Mouse (Mus musculus) forebrain, postnatal 0 days (tissue): ENCODE results near the gene Sun2. TPM values are rescaled to one million over a fixed set of nuclear protein-coding genes. Genes with fewer than 3 reads are reported as not detected.

Experiments used
- ATAC-seq: fragments of 200-750 bp; cut with Nextera tagmentation; 2 replicates; pipeline ENCODE4 v1.8.0; 2017; ENCODE audit warnings: mild to moderate bottlenecking, moderate library complexity
- DNase-seq: peaks from one replicate; pipeline ENCODE4 v3.0.0-alpha.2; 2015
- H3K27ac ChIP-seq: fragments of 300-500 bp; sonication (generic); 2 replicates; pipeline ENCODE4 v1.5.1; 2014; ENCODE audit warnings: low read depth, mild to moderate bottlenecking, antibody characterized with exemption, low read length, moderate library complexity, mixed read lengths
- H3K27me3 ChIP-seq: fragments of 300-500 bp; sonication (generic); 2 replicates; pipeline ENCODE4 v1.6.1; 2014; ENCODE audit warnings: mild to moderate bottlenecking, low read length, mixed read lengths; ENCODE audit not compliant: insufficient read depth
- H3K36me3 ChIP-seq: fragments of 300-500 bp; sonication (generic); 2 replicates; pipeline ENCODE4 v1.6.1; 2014; ENCODE audit warnings: mild to moderate bottlenecking, moderate library complexity; ENCODE audit not compliant: insufficient read depth
- H3K4me1 ChIP-seq: fragments of 300-500 bp; sonication (generic); 2 replicates; pipeline ENCODE4 v1.6.1; 2014; ENCODE audit warnings: antibody characterized with exemption; ENCODE audit not compliant: insufficient read depth
- H3K4me2 ChIP-seq: fragments of 300-500 bp; sonication (generic); 2 replicates; pipeline ENCODE4 v1.6.1; 2014; ENCODE audit warnings: low read depth, mild to moderate bottlenecking, moderate library complexity
- H3K4me3 ChIP-seq: fragments of 300-500 bp; sonication (generic); 2 replicates; pipeline ENCODE4 v1.5.1; 2014; ENCODE audit warnings: low read depth, low read length, mixed read lengths
- H3K9ac ChIP-seq: fragments of 300-500 bp; sonication (generic); 2 replicates; pipeline ENCODE4 v1.6.1; 2014; ENCODE audit warnings: mild to moderate bottlenecking
- H3K9me3 ChIP-seq: fragments of 300-500 bp; sonication (generic); 2 replicates; pipeline ENCODE4 v1.6.1; 2016; ENCODE audit warnings: low read length
- CTCF ChIP-seq: sonication (generic); IDR thresholded peaks from 2 replicates; pipeline ENCODE4 v1.5.1; 2016; ENCODE audit warnings: antibody characterized with exemption, control low read depth, low read depth
- WGBS: fragments of 180-500 bp; shearing (Covaris S2); extraction: QIAGEN DNeasy Blood & Tissue Kit; methylation state at CpG from one replicate; pipeline ENCODE4 v1.1.7; 2014; 5-methylcytosine and 5-hydroxymethylcytosine counted together
- polyA plus RNA-seq: library from polyadenylated mRNA; unstranded; fragments of >200 nt; fragmentation: Nextera tagmentation; extraction: Ambion mirVana; gene quantifications from 2 replicates; pipeline ENCODE4 v1.2.1, GENCODE M21; 2015
- total RNA-seq: library from RNA; depleted of rRNA; stranded (reverse); fragments of >200 nt; gene quantifications from 2 replicates; pipeline ENCODE4 v1.2.3, GENCODE M21; 2014

Sun2 gene
- total and polyA plus RNA-seq, 2 experiments from 2014 or later, result 3.7 to 56.4 TPM

DNA sequence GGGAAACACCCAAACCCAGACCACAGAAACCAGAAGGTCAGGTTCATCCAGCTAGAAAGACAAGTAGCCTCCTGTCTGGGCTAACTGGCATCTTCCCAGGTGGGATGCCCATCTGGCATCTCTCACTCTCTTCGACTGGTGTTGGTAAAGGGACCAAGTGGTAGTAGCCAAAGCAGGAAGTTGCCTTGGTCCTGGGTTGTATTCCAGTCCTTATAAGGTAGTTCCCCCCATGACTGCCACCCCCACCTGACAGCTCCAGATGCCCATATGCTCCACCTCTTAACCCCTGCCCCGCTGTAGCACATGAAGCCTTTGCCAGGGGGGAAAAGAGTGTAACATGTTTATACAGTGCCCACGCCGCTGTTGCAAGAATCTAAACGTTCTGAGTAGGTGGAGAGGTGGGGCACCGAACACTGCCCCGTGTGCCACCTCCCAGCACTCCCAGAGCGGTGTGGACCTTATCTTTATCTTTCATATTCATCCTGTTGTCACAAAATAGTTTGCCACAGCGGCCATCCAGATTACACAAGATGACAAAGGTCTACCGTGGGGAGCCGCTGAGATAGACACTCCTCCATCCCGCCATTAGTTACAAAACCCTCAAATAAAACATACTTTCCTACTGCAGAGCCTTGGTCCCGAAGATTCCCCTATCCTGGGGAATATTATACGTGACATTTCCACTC lies 1.0 kb downstream of the Sun2 start:
- Histone ChIP-seq H3K27ac (peak overlapping the region; percentile 66), H3K9me3 (no peaks in the 10 kb centered on the region), H3K27me3 (no peaks in the 10 kb centered on the region), H3K9ac (peak overlapping the region; percentile 93), H3K4me1 (peaks cover 13% of the 10 kb centered on the region; the same call in 1 of the 2 replicates), H3K4me2 (peak overlapping the region; percentile 58), H3K36me3 (peaks cover 34% of the 10 kb centered on the region), H3K4me3 (peak overlapping the region; percentile 99)
- 25% methylated on average over 14 of the region's 14 CpGs for WGBS
- no peak for TF ChIP-seq CTCF
- ATAC-seq (no peak), DNase-seq (no peak)

DNA sequence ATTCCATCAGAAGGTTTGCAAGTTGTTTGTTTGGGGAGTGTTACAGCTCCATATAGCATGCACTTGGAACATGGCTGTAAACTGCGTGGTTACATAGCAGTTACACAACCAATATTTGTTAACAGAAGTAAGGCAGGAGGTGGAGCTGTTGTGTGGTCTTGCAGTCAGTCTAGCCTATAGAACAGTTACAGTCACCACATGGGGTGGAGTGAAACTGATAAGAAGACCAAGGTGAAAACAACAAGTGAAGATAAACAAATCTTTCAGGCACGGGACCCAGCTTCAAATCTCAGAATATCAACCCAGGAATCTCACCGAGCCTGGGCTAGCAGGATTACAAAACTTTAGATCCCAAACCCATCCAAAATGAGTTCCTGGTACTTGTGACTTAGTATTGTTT lies 1.6 kb downstream of the Sun2 start:
- no peak overlapping the region for H3K27ac ChIP-seq
- no peaks in the 10 kb centered on the region for H3K9me3 ChIP-seq
- H3K27me3 ChIP-seq, result no peaks in the 10 kb centered on the region
- TF ChIP-seq CTCF, result no peak
- H3K4me2 ChIP-seq, result peak overlapping the region; percentile 58
- peaks cover 13% of the 10 kb centered on the region; the same call in 1 of the 2 replicates for H3K4me1 ChIP-seq
- no peak for ATAC-seq
- DNase-seq, result no peak
- no peak overlapping the region for H3K9ac ChIP-seq
- WGBS, result 82% methylated on average over 3 of the region's 3 CpGs
- H3K4me3 ChIP-seq, result peak overlapping the region; percentile 99; the same call in 1 of the 2 replicates
- H3K36me3 ChIP-seq, result peaks cover 34% of the 10 kb centered on the region

DNA sequence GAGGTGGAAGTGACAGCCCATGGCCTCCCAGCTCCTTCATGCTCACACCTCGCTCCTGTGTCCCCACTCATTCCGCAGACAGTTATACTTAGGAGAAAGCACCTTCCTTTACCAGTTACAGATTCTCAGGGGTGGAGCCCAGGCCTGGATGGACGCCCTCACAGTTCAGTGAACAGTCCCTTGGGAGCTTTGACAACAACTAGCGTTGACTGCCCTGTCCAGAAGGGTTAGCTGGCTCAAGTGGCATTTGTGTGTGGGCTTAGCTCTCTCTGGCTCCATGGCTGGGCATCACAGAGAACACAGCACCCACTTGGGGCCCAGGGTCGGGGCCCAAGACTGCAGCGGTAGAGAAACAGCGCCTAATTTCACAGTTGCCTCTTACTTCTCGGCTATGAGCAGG lies 8.0 kb downstream of the Sun2 start:
- WGBS, result 90% methylated on average over 8 of the region's 8 CpGs
- no peaks in the 10 kb centered on the region for H3K9me3 ChIP-seq
- H3K27me3 ChIP-seq, result no peaks in the 10 kb centered on the region
- H3K27ac ChIP-seq, result no peak overlapping the region
- TF ChIP-seq CTCF, result no peak
- H3K4me2 ChIP-seq, result no peak overlapping the region
- H3K4me3 ChIP-seq, result no peak overlapping the region
- H3K4me1 ChIP-seq, result no peaks in the 10 kb centered on the region
- DNase-seq (no peak), ATAC-seq (no peak)
- H3K36me3 ChIP-seq, result peaks cover 80% of the 10 kb centered on the region
- no peak overlapping the region for H3K9ac ChIP-seq

DNA sequence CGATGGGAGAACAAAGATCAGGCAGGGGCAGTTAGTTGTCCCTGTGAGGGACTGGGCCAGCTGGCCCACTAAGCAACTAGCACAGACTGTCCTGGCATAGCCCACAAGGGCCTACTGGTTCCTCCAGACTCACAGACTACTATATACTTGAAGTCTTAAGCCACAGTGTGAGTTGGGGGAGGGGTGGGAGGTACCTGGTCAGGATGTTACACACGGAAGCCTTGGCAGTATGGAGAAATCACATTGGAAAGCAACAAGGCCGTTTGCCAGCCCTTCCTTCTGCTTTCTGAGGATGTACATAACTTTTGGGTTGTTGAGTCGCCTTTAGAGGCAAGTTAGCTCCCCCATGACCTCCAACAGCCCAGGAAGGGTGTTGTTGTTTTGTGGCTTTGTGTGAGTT lies 8.7 kb downstream of the Sun2 start:
- no peak overlapping the region for H3K9ac ChIP-seq
- no peak for TF ChIP-seq CTCF
- WGBS, result 78% methylated on average over 4 of the region's 4 CpGs
- H3K36me3 ChIP-seq, result peaks cover 80% of the 10 kb centered on the region
- no peak for DNase-seq
- H3K27me3 ChIP-seq, result no peaks in the 10 kb centered on the region
- no peaks in the 10 kb centered on the region for H3K9me3 ChIP-seq
- no peak overlapping the region for H3K27ac ChIP-seq
- no peak for ATAC-seq
- H3K4me2 ChIP-seq, result no peak overlapping the region
- H3K4me1 ChIP-seq, result no peaks in the 10 kb centered on the region
- H3K4me3 ChIP-seq, result no peak overlapping the region

DNA sequence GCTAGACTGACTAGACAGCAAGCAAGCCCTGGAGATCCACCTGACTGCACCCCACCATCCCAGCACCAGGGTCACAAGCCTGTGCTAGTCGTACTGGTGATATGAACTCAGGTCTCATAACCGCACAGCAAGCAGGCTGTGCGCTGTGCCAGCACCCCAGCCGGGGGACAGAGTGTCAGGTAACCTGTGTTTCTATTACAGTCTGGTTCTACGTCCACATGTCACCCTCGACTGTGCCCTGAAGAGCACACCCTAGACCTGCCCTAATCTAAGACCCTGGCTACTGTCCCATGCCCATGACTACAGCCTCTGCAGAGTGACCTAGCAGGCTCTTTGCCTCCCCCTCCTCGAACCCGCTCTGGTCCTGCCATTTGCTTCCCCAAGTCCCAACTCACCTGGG lies 9.1 kb downstream of the Sun2 start:
- Histone ChIP-seq H3K4me1 (no peaks in the 10 kb centered on the region), H3K4me3 (no peak overlapping the region), H3K27ac (no peak overlapping the region), H3K9ac (no peak overlapping the region), H3K36me3 (peaks cover 80% of the 10 kb centered on the region), H3K27me3 (no peaks in the 10 kb centered on the region), H3K4me2 (no peak overlapping the region), H3K9me3 (no peaks in the 10 kb centered on the region)
- TF ChIP-seq CTCF, result no peak
- 95% methylated on average over 8 of the region's 8 CpGs for WGBS
- DNase-seq (no peak), ATAC-seq (no peak)

DNA sequence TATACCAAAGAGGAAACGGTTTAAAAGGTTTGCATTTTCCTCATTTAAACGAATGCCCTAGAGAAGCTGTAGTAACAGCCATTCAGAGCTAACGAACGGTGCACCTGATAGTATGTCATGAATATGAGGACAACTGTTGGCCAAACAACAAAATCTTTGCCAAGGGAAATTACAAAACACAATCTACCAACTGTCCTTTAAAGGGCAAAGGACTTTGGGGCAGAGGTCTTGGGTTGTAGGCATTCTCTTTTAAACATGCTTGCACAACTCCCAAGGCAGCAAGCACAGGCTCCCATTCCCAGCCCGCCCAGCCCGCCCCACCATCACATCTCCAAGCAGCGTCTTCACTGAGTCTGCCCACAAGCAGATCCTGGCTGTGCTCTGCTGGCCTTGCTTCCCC lies 10.8 kb downstream of the Sun2 start:
- peaks cover 80% of the 10 kb centered on the region for H3K36me3 ChIP-seq
- 64% methylated on average over 7 of the region's 7 CpGs for WGBS
- no peak for TF ChIP-seq CTCF

DNA sequence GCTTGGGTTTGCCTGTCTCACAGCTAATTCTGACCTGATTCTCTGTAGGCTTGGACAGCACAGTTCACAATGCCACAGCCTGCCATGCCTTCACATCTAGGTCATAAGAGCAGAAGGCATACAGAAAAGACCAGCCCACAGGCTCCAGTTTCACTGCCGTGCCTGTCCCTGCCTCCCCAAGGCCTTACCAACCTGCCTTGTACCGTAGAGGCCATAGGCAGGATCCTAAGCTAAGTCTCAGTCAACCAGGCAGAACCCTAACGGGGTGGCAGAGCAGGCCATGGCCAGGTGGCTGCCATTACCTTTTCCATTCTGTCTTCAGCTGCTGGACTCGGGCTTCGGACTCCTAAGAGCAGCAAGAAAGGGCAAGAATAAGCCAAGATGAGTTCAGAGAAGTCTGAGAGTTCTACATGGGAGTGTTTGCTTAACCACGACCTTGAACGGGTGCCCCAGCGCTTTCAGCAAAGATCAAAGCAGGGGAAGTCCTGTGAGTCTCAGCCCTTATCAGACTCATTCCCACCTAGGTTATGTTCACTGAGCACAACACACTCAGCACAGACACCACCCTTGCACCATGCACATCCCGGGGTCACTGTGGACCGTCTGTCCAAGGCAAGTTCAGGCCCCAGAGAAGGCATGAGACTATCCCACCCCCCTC lies 13.5 kb downstream of the Sun2 start:
- no peaks in the 10 kb centered on the region for H3K27me3 ChIP-seq
- DNase-seq (no peak), ATAC-seq (no peak)
- H3K36me3 ChIP-seq, result peaks cover 86% of the 10 kb centered on the region
- H3K27ac ChIP-seq, result no peak overlapping the region
- no peaks in the 10 kb centered on the region for H3K9me3 ChIP-seq
- H3K9ac ChIP-seq, result no peak overlapping the region
- TF ChIP-seq CTCF, result no peak
- H3K4me2 ChIP-seq, result no peak overlapping the region
- H3K4me1 ChIP-seq, result no peaks in the 10 kb centered on the region
- no peak overlapping the region for H3K4me3 ChIP-seq
- WGBS, result 89% methylated on average over 10 of the region's 10 CpGs

More for the DNA sequence above, 10.8 kb downstream of the Sun2 start:
- Histone ChIP-seq H3K4me1 (no peaks in the 10 kb centered on the region), H3K27ac (no peak overlapping the region), H3K9ac (no peak overlapping the region), H3K4me2 (no peak overlapping the region), H3K9me3 (no peaks in the 10 kb centered on the region), H3K27me3 (no peaks in the 10 kb centered on the region), H3K4me3 (no peak overlapping the region)
- no peak for ATAC-seq
- no peak for DNase-seq
